Mouse (Mus musculus) hindbrain, embryonic 11.5 days (tissue): ENCODE data around the gene Rcor3. TPM values are rescaled to one million over a fixed set of nuclear protein-coding genes. Genes with fewer than 3 reads are reported as not detected.

Experiments used
- ATAC-seq: fragments of 200-750 bp; cut with Nextera tagmentation; 2 replicates; pipeline ENCODE4 v1.8.0; 2017; ENCODE audit warnings: mild to moderate bottlenecking, moderate TSS enrichment, moderate library complexity; ENCODE audit not compliant: low FRiP score
- DNase-seq: peaks from one replicate; pipeline ENCODE4 v3.0.0-alpha.2; 2015; ENCODE audit warnings: low spot score
- H3K27ac ChIP-seq: fragments of 300-500 bp; sonication (generic); 2 replicates; pipeline ENCODE4 v1.5.1; 2014; ENCODE audit warnings: mild to moderate bottlenecking, low read depth, low read length
- H3K27me3 ChIP-seq: fragments of 300-500 bp; sonication (generic); 2 replicates; pipeline ENCODE4 v1.6.1; 2014; ENCODE audit warnings: mild to moderate bottlenecking, low read length, moderate library complexity, mixed read lengths; ENCODE audit not compliant: control insufficient read depth, insufficient read depth
- H3K36me3 ChIP-seq: fragments of 300-500 bp; sonication (generic); 2 replicates; pipeline ENCODE4 v1.6.1; 2014; ENCODE audit warnings: mild to moderate bottlenecking, low read length, moderate library complexity, mixed read lengths; ENCODE audit not compliant: control insufficient read depth, insufficient read depth
- H3K4me1 ChIP-seq: fragments of 300-500 bp; sonication (generic); replicated peaks from 2 replicates; pipeline ENCODE4 v1.6.1; 2014; ENCODE audit warnings: low read length, mixed read lengths; ENCODE audit not compliant: control insufficient read depth, insufficient read depth
- H3K4me2 ChIP-seq: fragments of 300-500 bp; sonication (generic); replicated peaks from 2 replicates; pipeline ENCODE4 v1.6.1; 2014; ENCODE audit warnings: mild to moderate bottlenecking, low read depth, low read length
- H3K4me3 ChIP-seq: fragments of 300-500 bp; sonication (generic); 2 replicates; pipeline ENCODE4 v1.5.1; 2014; ENCODE audit warnings: low read depth, low read length
- H3K9ac ChIP-seq: fragments of 300-500 bp; sonication (generic); 2 replicates; pipeline ENCODE4 v1.6.1; 2014; ENCODE audit warnings: low read depth, low read length
- H3K9me3 ChIP-seq: fragments of 300-500 bp; sonication (generic); 2 replicates; pipeline ENCODE4 v1.6.1; 2016; ENCODE audit warnings: low read length; ENCODE audit not compliant: control insufficient read depth
- WGBS: fragments of 180-500 bp; shearing (Covaris S2); extraction: QIAGEN DNeasy Blood & Tissue Kit; methylation state at CpG from one replicate; pipeline ENCODE4 v1.1.7; 2014; 5-methylcytosine and 5-hydroxymethylcytosine counted together
- polyA plus RNA-seq: library from polyadenylated mRNA; unstranded; fragments of >200 nt; fragmentation: Nextera tagmentation; extraction: Ambion mirVana; gene quantifications from 2 replicates; pipeline ENCODE4 v1.2.1, GENCODE M21; 2014

Gene Rcor3
- polyA plus RNA-seq, 1 experiment from 2014 or later = 22.2 TPM

DNA sequence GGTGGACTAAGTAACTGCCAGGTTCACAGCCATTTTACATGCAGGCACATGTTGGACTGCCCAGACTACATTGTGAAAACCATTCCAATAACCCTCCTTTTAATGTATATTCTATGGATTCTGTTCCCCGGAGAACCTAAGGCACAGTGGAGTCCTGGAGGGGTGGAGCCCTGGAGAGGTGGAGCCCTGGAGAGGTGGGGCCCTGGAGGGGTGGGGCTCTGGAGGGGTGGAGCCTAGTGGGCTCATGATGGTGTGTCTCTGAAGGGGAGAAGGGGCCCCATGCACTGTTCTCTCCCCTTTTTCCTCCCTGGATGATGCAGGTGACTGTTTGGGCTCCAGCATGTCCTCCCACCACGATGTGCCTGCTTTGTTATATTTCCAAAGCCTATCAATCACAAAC lies 69.7 kb downstream of the Rcor3 start:
- no peak overlapping the region for H3K27ac ChIP-seq
- DNase-seq = no peak
- no peak overlapping the region for H3K4me3 ChIP-seq
- H3K4me1 ChIP-seq = no peaks in the 10 kb centered on the region
- no peak overlapping the region for H3K9ac ChIP-seq
- no peak for ATAC-seq
- 69% methylated on average over 2 of the region's 2 CpGs for whole genome bisulfite sequencing
- no peak overlapping the region for H3K4me2 ChIP-seq
- no peaks in the 10 kb centered on the region for H3K9me3 ChIP-seq
- no peaks in the 10 kb centered on the region for H3K36me3 ChIP-seq
- no peaks in the 10 kb centered on the region for H3K27me3 ChIP-seq

DNA sequence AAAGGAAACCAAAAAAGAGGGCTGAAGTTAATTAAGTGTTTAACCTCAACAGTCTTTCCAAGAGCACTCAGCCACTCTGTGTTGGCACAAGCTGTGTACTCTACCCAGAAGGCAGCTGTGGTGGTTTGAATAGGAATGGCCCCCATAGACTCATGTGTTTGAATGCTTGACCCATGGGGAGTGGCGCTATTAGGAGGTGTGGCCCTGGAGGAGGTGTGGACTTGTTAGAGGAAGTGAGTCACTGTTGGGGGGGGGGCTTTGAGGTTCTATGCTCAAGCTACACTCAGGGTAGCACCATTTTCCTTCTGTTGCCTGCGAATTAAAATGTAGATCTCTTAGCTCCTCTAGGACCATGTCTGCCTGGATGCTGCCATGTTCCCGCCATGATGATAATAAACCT lies 70.9 kb downstream of the Rcor3 start:
- Histone ChIP-seq H3K9me3 (no peaks in the 10 kb centered on the region), H3K4me2 (no peak overlapping the region), H3K4me1 (no peaks in the 10 kb centered on the region), H3K27ac (no peak overlapping the region), H3K4me3 (no peak overlapping the region), H3K9ac (no peak overlapping the region), H3K36me3 (no peaks in the 10 kb centered on the region), H3K27me3 (no peaks in the 10 kb centered on the region)
- DNase-seq = no peak
- no peak for ATAC-seq
- 94% methylated on average over 3 of the region's 3 CpGs for WGBS

DNA sequence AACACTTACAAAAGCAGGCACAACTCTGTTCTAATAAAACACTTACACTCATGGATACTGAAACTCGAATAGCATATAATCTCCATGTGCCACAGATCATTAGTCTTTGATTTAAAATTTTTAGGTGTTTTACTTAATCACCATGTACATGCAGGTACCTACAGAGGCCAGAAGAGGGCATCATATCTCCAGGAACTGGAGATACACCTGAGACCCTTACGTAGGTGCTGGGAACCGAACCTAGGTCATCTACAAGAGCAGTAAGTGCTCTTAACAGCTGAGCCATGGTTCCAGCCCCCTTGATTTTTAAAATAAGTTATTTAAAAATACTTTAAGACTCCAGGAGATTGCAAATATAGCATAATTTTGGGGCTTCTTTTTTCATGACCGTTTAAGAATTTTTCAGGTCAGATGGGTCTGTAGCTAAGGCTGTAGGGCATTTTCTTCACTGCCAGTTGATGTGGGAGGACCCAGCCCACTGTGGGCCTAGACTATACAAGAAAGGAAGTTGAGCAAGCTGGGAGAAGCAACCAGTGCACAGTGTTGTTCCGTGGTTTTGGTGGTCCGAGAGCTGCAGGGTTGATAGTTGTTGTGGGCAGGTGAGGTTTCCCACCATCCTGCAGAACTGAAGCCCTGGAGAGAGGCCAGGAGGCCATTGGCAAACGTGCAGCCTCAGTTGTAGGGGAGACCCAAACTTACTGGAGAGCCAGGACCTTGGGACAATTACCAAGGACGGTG lies 74.5 kb downstream of the Rcor3 start:
- no peak overlapping the region for H3K27ac ChIP-seq
- H3K9me3 ChIP-seq = no peaks in the 10 kb centered on the region
- H3K9ac ChIP-seq = no peak overlapping the region
- H3K4me3 ChIP-seq = no peak overlapping the region
- no peaks in the 10 kb centered on the region for H3K36me3 ChIP-seq
- H3K4me2 ChIP-seq = no peak overlapping the region
- DNase-seq (no peak), ATAC-seq (no peak)
- H3K4me1 ChIP-seq = no peaks in the 10 kb centered on the region
- 91% methylated on average over 8 of the region's 8 CpGs for WGBS
- no peaks in the 10 kb centered on the region for H3K27me3 ChIP-seq

DNA sequence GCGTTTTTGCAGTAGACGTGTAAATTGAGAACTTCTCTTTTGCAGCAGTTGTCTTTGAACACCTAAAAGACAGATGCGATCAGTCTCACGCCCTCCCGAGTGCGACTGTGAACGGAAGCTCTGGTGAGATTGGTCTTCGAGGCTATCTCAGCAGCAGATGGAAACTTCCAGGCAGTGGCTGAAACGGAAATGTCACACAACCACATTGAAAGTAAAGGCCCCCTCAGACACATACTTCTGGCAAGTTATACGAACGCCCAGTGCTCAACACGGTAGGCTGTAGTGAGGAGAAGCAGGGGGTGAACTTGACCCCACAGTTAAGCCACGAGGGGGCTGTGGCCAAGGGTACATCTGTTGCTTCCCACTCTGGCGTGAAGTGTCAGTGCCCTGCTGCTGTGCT lies 75.2 kb downstream of the Rcor3 start:
- DNase-seq = no peak

DNA sequence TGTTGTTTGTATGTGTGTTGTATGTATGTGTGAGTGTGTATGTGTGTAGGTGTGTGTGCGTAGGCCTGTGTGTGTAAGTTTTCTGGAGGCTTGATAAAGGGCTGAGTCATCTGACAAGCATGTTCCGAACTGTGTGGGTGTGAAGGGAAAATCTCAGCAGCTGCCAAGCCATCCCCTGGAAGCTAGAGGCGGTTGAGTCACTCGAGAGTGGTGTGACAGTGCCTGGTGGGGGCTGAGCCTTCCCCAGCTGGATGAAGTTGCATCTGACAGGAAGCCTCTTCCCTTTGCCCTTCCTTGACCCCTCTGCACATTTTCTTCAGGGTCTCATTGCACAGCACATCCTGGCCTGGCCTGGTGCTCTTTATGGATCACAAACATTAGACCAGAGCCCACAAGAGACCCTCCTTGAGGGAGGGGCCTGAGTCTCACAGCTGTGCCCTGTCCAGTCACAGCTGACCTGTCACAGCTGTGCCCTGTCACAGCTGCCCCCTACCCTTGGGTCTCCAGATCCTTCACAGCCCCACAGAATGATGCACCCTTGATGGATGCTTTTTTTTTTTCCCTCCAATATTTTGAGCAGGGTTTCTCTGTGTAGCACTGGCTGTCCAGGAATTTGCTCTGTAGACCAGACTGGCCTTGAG lies 76.1 kb downstream of the Rcor3 start:
- no peak overlapping the region for H3K4me2 ChIP-seq
- DNase-seq (no peak), ATAC-seq (no peak)
- no peak overlapping the region for H3K9ac ChIP-seq
- no peaks in the 10 kb centered on the region for H3K9me3 ChIP-seq
- no peaks in the 10 kb centered on the region for H3K4me1 ChIP-seq
- H3K27me3 ChIP-seq = no peaks in the 10 kb centered on the region
- H3K36me3 ChIP-seq = no peaks in the 10 kb centered on the region
- H3K4me3 ChIP-seq = no peak overlapping the region
- H3K27ac ChIP-seq = no peak overlapping the region
- 64% methylated on average over 4 of the region's 4 CpGs for WGBS

More for the DNA sequence above, 75.2 kb downstream of the Rcor3 start:
- Histone ChIP-seq H3K27me3 (no peaks in the 10 kb centered on the region), H3K4me3 (no peak overlapping the region), H3K4me2 (no peak overlapping the region), H3K9me3 (no peaks in the 10 kb centered on the region), H3K27ac (no peak overlapping the region), H3K36me3 (no peaks in the 10 kb centered on the region), H3K4me1 (no peaks in the 10 kb centered on the region), H3K9ac (no peak overlapping the region)
- WGBS = 90% methylated on average over 14 of the region's 14 CpGs
- ATAC-seq = no peak

DNA sequence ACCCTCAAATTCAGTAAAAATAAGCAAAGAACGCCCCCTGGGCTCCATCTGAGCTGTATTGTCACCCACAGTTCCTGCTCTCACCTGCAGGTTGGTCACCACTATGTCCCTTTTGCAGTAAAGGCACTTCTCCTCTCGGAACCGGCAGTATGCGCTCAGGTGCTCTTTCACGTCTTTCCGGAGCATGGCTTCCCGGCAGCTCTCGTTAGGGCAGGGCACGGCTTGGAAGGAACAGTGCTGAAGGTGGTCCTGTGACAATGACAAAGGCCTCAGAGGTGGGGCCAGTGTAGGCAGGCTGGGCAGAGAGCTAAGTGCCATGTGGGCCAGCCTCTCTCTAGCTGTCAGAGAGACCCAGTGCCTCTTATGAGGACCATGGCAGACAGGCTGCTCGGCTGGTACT lies 79.0 kb downstream of the Rcor3 start:
- no peaks in the 10 kb centered on the region for H3K9me3 ChIP-seq
- no peaks in the 10 kb centered on the region for H3K36me3 ChIP-seq
- no peaks in the 10 kb centered on the region for H3K4me1 ChIP-seq
- H3K4me3 ChIP-seq = no peak overlapping the region
- no peak for DNase-seq
- H3K9ac ChIP-seq = no peak overlapping the region
- no peaks in the 10 kb centered on the region for H3K27me3 ChIP-seq
- WGBS = 83% methylated on average over 10 of the region's 10 CpGs
- no peak overlapping the region for H3K27ac ChIP-seq
- ATAC-seq = no peak
- no peak overlapping the region for H3K4me2 ChIP-seq

DNA sequence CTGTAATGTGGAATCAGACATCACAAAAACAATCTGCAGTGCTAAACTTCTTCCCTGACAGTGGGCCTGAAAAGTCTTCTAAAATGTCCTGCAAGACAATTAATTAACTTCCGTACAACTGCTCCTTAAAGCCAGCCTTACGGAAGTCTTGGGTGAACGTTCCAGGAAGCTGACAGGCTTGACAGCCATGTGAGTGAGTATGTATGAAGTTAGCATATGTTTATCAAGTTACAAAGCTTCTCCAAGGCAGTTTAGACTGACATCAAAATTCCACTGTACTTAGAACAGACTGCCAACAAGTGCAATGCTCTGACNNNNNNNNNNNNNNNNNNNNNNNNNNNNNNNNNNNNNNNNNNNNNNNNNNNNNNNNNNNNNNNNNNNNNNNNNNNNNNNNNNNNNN lies 84.1 kb downstream of the Rcor3 start:
- Histone ChIP-seq H3K4me1 (no peaks in the 10 kb centered on the region), H3K36me3 (no peaks in the 10 kb centered on the region), H3K4me2 (no peak overlapping the region), H3K27me3 (no peaks in the 10 kb centered on the region), H3K9ac (no peak overlapping the region), H3K27ac (no peak overlapping the region), H3K4me3 (no peak overlapping the region), H3K9me3 (no peaks in the 10 kb centered on the region)
- no peak for ATAC-seq
- WGBS = 73% methylated on average over 3 of the region's 3 CpGs
- no peak for DNase-seq

DNA sequence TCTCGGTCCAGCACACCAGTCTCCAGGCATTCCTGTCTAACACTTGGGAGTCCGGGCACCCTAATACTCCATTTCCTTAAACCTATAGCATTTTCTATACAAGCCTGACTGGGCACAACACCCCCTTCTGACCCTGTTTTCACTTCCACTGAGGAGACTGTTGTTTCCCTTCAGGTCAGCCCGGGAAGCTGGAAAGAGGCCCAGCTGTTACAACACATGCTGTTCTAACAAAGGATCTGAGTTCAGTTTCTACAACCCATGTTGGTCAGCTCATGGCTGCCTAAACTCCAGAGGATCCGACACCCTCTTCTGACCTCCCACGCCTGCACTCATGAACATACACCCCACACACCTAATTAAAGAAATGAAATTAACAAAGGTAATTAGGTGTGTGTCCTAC lies 84.9 kb downstream of the Rcor3 start:
- H3K27me3 ChIP-seq = no peaks in the 10 kb centered on the region
- H3K9me3 ChIP-seq = no peaks in the 10 kb centered on the region
- no peaks in the 10 kb centered on the region for H3K4me1 ChIP-seq
- H3K27ac ChIP-seq = no peak overlapping the region
- no peak overlapping the region for H3K4me3 ChIP-seq
- no peaks in the 10 kb centered on the region for H3K36me3 ChIP-seq
- ATAC-seq (no peak), DNase-seq (no peak)
- no peak overlapping the region for H3K9ac ChIP-seq
- H3K4me2 ChIP-seq = no peak overlapping the region
- 91% methylated on average over 5 of the region's 5 CpGs for WGBS

DNA sequence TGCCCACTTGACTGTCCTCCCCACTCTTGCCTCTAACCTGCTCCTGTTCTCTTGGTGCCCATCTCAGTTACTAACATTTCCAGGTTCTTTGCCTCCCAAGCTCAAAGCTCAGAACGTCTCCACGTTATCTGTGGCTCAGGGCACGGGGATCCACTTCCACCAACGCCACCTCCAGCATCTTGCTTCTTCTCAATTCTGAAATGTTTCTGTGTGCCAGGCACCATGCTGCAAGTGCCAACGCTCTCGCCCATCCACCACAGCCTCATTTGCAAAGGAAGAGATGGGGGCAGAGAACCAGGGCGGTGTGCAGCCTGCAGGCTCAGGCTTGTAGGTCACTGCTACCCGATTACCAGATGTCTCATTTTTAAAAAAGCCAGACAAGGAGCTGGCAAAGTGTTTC lies 85.4 kb downstream of the Rcor3 start:
- Histone ChIP-seq H3K27ac (no peak overlapping the region), H3K4me1 (no peaks in the 10 kb centered on the region), H3K36me3 (no peaks in the 10 kb centered on the region), H3K4me2 (no peak overlapping the region), H3K9me3 (no peaks in the 10 kb centered on the region), H3K4me3 (no peak overlapping the region), H3K9ac (no peak overlapping the region), H3K27me3 (no peaks in the 10 kb centered on the region)
- WGBS = 94% methylated on average over 8 of the region's 8 CpGs
- no peak for DNase-seq
- no peak for ATAC-seq
